Mouse (Mus musculus) thymus, adult 2 months (tissue): ENCODE data around the gene Tchhl1.

ENCODE experiments used
- CTCF ChIP-seq: fragments of 200-500 bp; IDR thresholded peaks from 2 replicates; pipeline ENCODE4 v1.5.1; 2012; ENCODE audit warnings: mild to moderate bottlenecking, control low read depth, low read length, moderate library complexity, borderline replicate concordance; ENCODE audit not compliant: control insufficient read depth, poor library complexity, insufficient read depth; ENCODE audit errors: extremely low read depth
- POLR2A ChIP-seq: fragments of 200-500 bp; IDR thresholded peaks from 2 replicates; pipeline ENCODE4 v1.6.1; 2012; ENCODE audit warnings: mild to moderate bottlenecking, low read length, control low read depth, moderate library complexity; ENCODE audit not compliant: control insufficient read depth, poor library complexity, insufficient read depth; ENCODE audit errors: extremely low read depth

DNA sequence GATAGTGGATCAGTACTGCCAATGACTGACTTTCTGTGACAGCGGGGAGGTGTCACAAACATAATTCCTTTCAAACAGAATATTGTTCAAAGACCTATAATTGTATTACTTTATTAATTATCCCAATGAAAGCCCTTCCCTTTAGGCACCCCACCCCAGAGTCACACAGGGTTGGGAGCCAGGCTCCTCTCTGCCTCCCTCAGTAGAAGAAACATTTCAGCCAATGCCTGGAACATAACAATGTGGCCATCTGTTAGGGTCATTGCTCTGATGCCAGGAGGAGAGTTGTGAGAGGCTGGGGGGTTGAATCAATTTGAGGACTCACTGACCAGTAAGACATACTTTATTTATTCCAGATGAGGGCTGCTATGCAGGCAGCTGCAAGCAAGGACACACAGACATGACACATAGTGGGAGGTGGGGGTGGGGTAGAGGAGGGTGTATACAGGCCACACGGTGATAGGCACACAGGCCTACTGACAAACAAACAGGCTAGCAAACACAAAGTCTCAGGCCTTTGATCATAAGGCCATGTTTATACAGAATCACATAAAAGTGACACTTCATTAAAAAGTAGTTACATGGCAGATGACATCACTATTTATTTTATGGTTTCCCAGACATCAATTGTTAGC, 13.5 kb downstream of the Tchhl1 start:
- TF ChIP-seq POLR2A: no peak
- no peak for TF ChIP-seq CTCF
